Mouse (Mus musculus): ENCODE data around the gene Pmvk. TPM values are rescaled to one million over a fixed set of nuclear protein-coding genes. Genes with fewer than 3 reads are reported as not detected.

Pmvk gene
- polyA plus RNA-seq, 1 experiment from 2014 or later: 117 TPM

GRCm38 (mm10) chr3:89502551-89502950, 48.2 kb downstream of the Pmvk start:
- no peaks in the 10 kb centered on the region for H3K9me3 ChIP-seq (ENCODE audit: control insufficient read depth, low read length)
- 88% methylated on average over 7 of the region's 7 CpGs for WGBS
- H3K4me3 ChIP-seq (replicated peaks; ENCODE audit: low read length): no peak overlapping the region
- DNase-seq (ENCODE audit: low spot score): no peak
- H3K36me3 ChIP-seq (replicated peaks; ENCODE audit: control insufficient read depth, insufficient read depth): no peaks in the 10 kb centered on the region
- H3K4me1 ChIP-seq (replicated peaks; ENCODE audit: control insufficient read depth, insufficient read depth, low read length): no peaks in the 10 kb centered on the region
- no peak overlapping the region for H3K27ac ChIP-seq
- no peak overlapping the region for H3K9ac ChIP-seq
- no peak overlapping the region for H3K4me2 ChIP-seq (replicated peaks)
- no peak for ATAC-seq (ENCODE audit: low FRiP score)
- H3K27me3 ChIP-seq (ENCODE audit: control insufficient read depth, insufficient read depth, low read length): no peaks in the 10 kb centered on the region

- H3K9ac ChIP-seq: no peak overlapping the region
- ATAC-seq (ENCODE audit: low FRiP score) (no peak), DNase-seq (ENCODE audit: low spot score) (no peak)
- H3K4me1 ChIP-seq (replicated peaks; ENCODE audit: control insufficient read depth, insufficient read depth, low read length): peaks cover 9% of the 10 kb centered on the region
- H3K4me2 ChIP-seq (replicated peaks): no peak overlapping the region
- no peaks in the 10 kb centered on the region for H3K9me3 ChIP-seq (ENCODE audit: control insufficient read depth, low read length)
- 32% methylated on average over 9 of the region's 9 CpGs for WGBS
- H3K36me3 ChIP-seq (replicated peaks; ENCODE audit: control insufficient read depth, insufficient read depth): no peaks in the 10 kb centered on the region
- no peak overlapping the region for H3K27ac ChIP-seq
- no peaks in the 10 kb centered on the region for H3K27me3 ChIP-seq (ENCODE audit: control insufficient read depth, insufficient read depth, low read length)
- H3K4me3 ChIP-seq (replicated peaks; ENCODE audit: low read length): no peak overlapping the region
Observed at GRCm38 (mm10) chr3:89508041-89508440, 53.7 kb downstream of the Pmvk start.

GRCm38 (mm10) chr3:89510979-89511378, 56.6 kb downstream of the Pmvk start:
- 11% methylated on average over 4 of the region's 4 CpGs for WGBS
- ATAC-seq (ENCODE audit: low FRiP score): peak; percentile 59; the same call in 1 of the 2 replicates
- Histone ChIP-seq H3K9ac (peak overlapping the region; percentile 21), H3K4me3 (replicated peaks; ENCODE audit: low read length) (no peak overlapping the region), H3K9me3 (ENCODE audit: control insufficient read depth, low read length) (no peaks in the 10 kb centered on the region), H3K36me3 (replicated peaks; ENCODE audit: control insufficient read depth, insufficient read depth) (no peaks in the 10 kb centered on the region), H3K4me2 (replicated peaks) (peak overlapping the region; percentile 46), H3K27me3 (ENCODE audit: control insufficient read depth, insufficient read depth, low read length) (no peaks in the 10 kb centered on the region), H3K27ac (peak overlapping the region; percentile 38), H3K4me1 (replicated peaks; ENCODE audit: control insufficient read depth, insufficient read depth, low read length) (peaks cover 9% of the 10 kb centered on the region)
- DNase-seq (ENCODE audit: low spot score): peak; percentile 78

- no peak overlapping the region for H3K4me3 ChIP-seq (replicated peaks; ENCODE audit: low read length)
- DNase-seq (ENCODE audit: low spot score) (peak; percentile 26), ATAC-seq (ENCODE audit: low FRiP score) (peak; percentile 56)
- H3K9ac ChIP-seq: peak overlapping the region; percentile 21
- H3K9me3 ChIP-seq (ENCODE audit: control insufficient read depth, low read length): 0 out of 2 replicates have a peak, but pooled peaks cover 1% of the 10 kb centered on the region
- H3K4me1 ChIP-seq (replicated peaks; ENCODE audit: control insufficient read depth, insufficient read depth, low read length): peaks cover 9% of the 10 kb centered on the region
- peak overlapping the region; percentile 38 for H3K27ac ChIP-seq
- H3K4me2 ChIP-seq (replicated peaks): peak overlapping the region; percentile 46
- WGBS: 16% methylated on average over 15 of the region's 15 CpGs
- no peaks in the 10 kb centered on the region for H3K27me3 ChIP-seq (ENCODE audit: control insufficient read depth, insufficient read depth, low read length)
- no peaks in the 10 kb centered on the region for H3K36me3 ChIP-seq (replicated peaks; ENCODE audit: control insufficient read depth, insufficient read depth)
Observed at GRCm38 (mm10) chr3:89511400-89511799, 57.1 kb downstream of the Pmvk start.

- Histone ChIP-seq H3K4me2 (replicated peaks) (no peak overlapping the region), H3K27ac (no peak overlapping the region), H3K9ac (no peak overlapping the region), H3K27me3 (ENCODE audit: control insufficient read depth, insufficient read depth, low read length) (no peaks in the 10 kb centered on the region), H3K9me3 (ENCODE audit: control insufficient read depth, low read length) (0 out of 2 replicates have a peak, but pooled peaks cover 7% of the 10 kb centered on the region), H3K4me1 (replicated peaks; ENCODE audit: control insufficient read depth, insufficient read depth, low read length) (peaks cover 9% of the 10 kb centered on the region), H3K36me3 (replicated peaks; ENCODE audit: control insufficient read depth, insufficient read depth) (no peaks in the 10 kb centered on the region), H3K4me3 (replicated peaks; ENCODE audit: low read length) (no peak overlapping the region)
- 94% methylated on average over 2 of the region's 2 CpGs for WGBS
- ATAC-seq (ENCODE audit: low FRiP score) (no peak), DNase-seq (ENCODE audit: low spot score) (no peak)
Observed at GRCm38 (mm10) chr3:89512225-89512624, 57.9 kb downstream of the Pmvk start.

GRCm38 (mm10) chr3:89515444-89515843, 61.1 kb downstream of the Pmvk start:
- no peak for ATAC-seq (ENCODE audit: low FRiP score)
- H3K4me2 ChIP-seq (replicated peaks): no peak overlapping the region
- 78% methylated on average over 11 of the region's 11 CpGs for WGBS

GRCm38 (mm10) chr3:89516321-89516720, 62.0 kb downstream of the Pmvk start:
- WGBS: 90% methylated on average over 5 of the region's 5 CpGs
- Histone ChIP-seq H3K4me3 (replicated peaks; ENCODE audit: low read length) (no peak overlapping the region), H3K4me2 (replicated peaks) (no peak overlapping the region), H3K4me1 (replicated peaks; ENCODE audit: control insufficient read depth, insufficient read depth, low read length) (peaks cover 15% of the 10 kb centered on the region), H3K36me3 (replicated peaks; ENCODE audit: control insufficient read depth, insufficient read depth) (no peaks in the 10 kb centered on the region), H3K27me3 (ENCODE audit: control insufficient read depth, insufficient read depth, low read length) (no peaks in the 10 kb centered on the region), H3K9me3 (ENCODE audit: control insufficient read depth, low read length) (0 out of 2 replicates have a peak, but pooled peaks cover 7% of the 10 kb centered on the region), H3K27ac (no peak overlapping the region), H3K9ac (no peak overlapping the region)
- DNase-seq (ENCODE audit: low spot score) (no peak), ATAC-seq (ENCODE audit: low FRiP score) (no peak)

More at GRCm38 (mm10) chr3:89515444-89515843, 61.1 kb downstream of the Pmvk start:
- H3K9me3 ChIP-seq (ENCODE audit: control insufficient read depth, low read length): 0 out of 2 replicates have a peak, but pooled peaks cover 7% of the 10 kb centered on the region
- no peak overlapping the region for H3K4me3 ChIP-seq (replicated peaks; ENCODE audit: low read length)
- H3K36me3 ChIP-seq (replicated peaks; ENCODE audit: control insufficient read depth, insufficient read depth): no peaks in the 10 kb centered on the region
- no peak for DNase-seq (ENCODE audit: low spot score)
- H3K27ac ChIP-seq: no peak overlapping the region
- H3K9ac ChIP-seq: no peak overlapping the region
- H3K27me3 ChIP-seq (ENCODE audit: control insufficient read depth, insufficient read depth, low read length): no peaks in the 10 kb centered on the region
- peaks cover 10% of the 10 kb centered on the region for H3K4me1 ChIP-seq (replicated peaks; ENCODE audit: control insufficient read depth, insufficient read depth, low read length)

Other genes starting within 250 kb of the Pmvk start
- 29.0 and 31.0 TPM in 2 replicates for gene Thbs3, start 239.4 kb upstream of the Pmvk start, polyA plus RNA-seq (2014; fragmentation: Nextera tagmentation; extraction: Ambion mirVana)
- 144 and 148 TPM in 2 replicates for gene Mtx1, start 227.5 kb upstream of the Pmvk start, polyA plus RNA-seq (2014; fragmentation: Nextera tagmentation; extraction: Ambion mirVana)
- 0.47 and 0.52 TPM in 2 replicates for gene Muc1, start 225.5 kb upstream of the Pmvk start, polyA plus RNA-seq (2014; fragmentation: Nextera tagmentation; extraction: Ambion mirVana)
- gene Krtcap2, start 208.6 kb upstream of the Pmvk start, polyA plus RNA-seq (2014; fragmentation: Nextera tagmentation; extraction: Ambion mirVana): 209 and 224 TPM in 2 replicates
- gene Trim46, start 208.2 kb upstream of the Pmvk start, polyA plus RNA-seq (2014; fragmentation: Nextera tagmentation; extraction: Ambion mirVana): 65.8 and 66.5 TPM in 2 replicates
- gene Dpm3, start 195.2 kb upstream of the Pmvk start, polyA plus RNA-seq (2014; fragmentation: Nextera tagmentation; extraction: Ambion mirVana): 80.7 and 94.4 TPM in 2 replicates
- 36.0 and 38.8 TPM in 2 replicates for gene Slc50a1, start 184.0 kb upstream of the Pmvk start, polyA plus RNA-seq (2014; fragmentation: Nextera tagmentation; extraction: Ambion mirVana)
- gene Efna1, start 173.4 kb upstream of the Pmvk start, polyA plus RNA-seq (2014; fragmentation: Nextera tagmentation; extraction: Ambion mirVana): 9.4 and 10.8 TPM in 2 replicates
- 62.5 and 70.3 TPM in 2 replicates for gene Efna3, start 131.6 kb upstream of the Pmvk start, polyA plus RNA-seq (2014; fragmentation: Nextera tagmentation; extraction: Ambion mirVana)
- gene Efna4, start 116.5 kb upstream of the Pmvk start, polyA plus RNA-seq (2014; fragmentation: Nextera tagmentation; extraction: Ambion mirVana): 4.4 and 4.9 TPM in 2 replicates
- 40.8 and 44.0 TPM in 2 replicates for gene Adam15, start 104.5 kb upstream of the Pmvk start, polyA plus RNA-seq (2014; fragmentation: Nextera tagmentation; extraction: Ambion mirVana)
- gene Dcst2, start 92.6 kb upstream of the Pmvk start, polyA plus RNA-seq (2014; fragmentation: Nextera tagmentation; extraction: Ambion mirVana): 0.12 and 0.21 TPM in 2 replicates
- 0.43 and 1.1 TPM in 2 replicates for gene Dcst1, start 89.3 kb upstream of the Pmvk start, polyA plus RNA-seq (2014; fragmentation: Nextera tagmentation; extraction: Ambion mirVana)
- gene Zbtb7b, start 59.8 kb upstream of the Pmvk start, polyA plus RNA-seq (2014; fragmentation: Nextera tagmentation; extraction: Ambion mirVana): 0.46 and 1.1 TPM in 2 replicates
- not detected in 2 replicates for gene Lenep, start 51.7 kb upstream of the Pmvk start, polyA plus RNA-seq (2014; fragmentation: Nextera tagmentation; extraction: Ambion mirVana)
- 30.8 and 33.4 TPM in 2 replicates for gene Flad1, start 42.7 kb upstream of the Pmvk start, polyA plus RNA-seq (2014; fragmentation: Nextera tagmentation; extraction: Ambion mirVana)
- 94.0 and 99.4 TPM in 2 replicates for gene Cks1b, start 36.2 kb upstream of the Pmvk start, polyA plus RNA-seq (2014; fragmentation: Nextera tagmentation; extraction: Ambion mirVana)
- gene Shc1, start 36.1 kb upstream of the Pmvk start, polyA plus RNA-seq (2014; fragmentation: Nextera tagmentation; extraction: Ambion mirVana): 12.1 and 13.9 TPM in 2 replicates
- gene Pygo2, start 24.3 kb upstream of the Pmvk start, polyA plus RNA-seq (2014; fragmentation: Nextera tagmentation; extraction: Ambion mirVana): 47.1 and 50.6 TPM in 2 replicates
- 9.8 and 12.8 TPM in 2 replicates for gene Pbxip1, start 17.8 kb upstream of the Pmvk start, polyA plus RNA-seq (2014; fragmentation: Nextera tagmentation; extraction: Ambion mirVana)
- gene Kcnn3, start 65.6 kb downstream of the Pmvk start, polyA plus RNA-seq (2014; fragmentation: Nextera tagmentation; extraction: Ambion mirVana): 7.3 and 7.7 TPM in 2 replicates

Data from hindbrain, embryonic 14.5 days (tissue).